Mouse (Mus musculus): ENCODE data around the gene Slc25a18. TPM values are rescaled to one million over a fixed set of nuclear protein-coding genes. Genes with fewer than 3 reads are reported as not detected.

Gene Slc25a18
- polyA plus RNA-seq, 1 experiment from 2014 or later: 0.56 TPM

- H3K36me3 ChIP-seq (ENCODE audit: insufficient read depth, low read length): peaks cover 24% of the 10 kb centered on the region; the same call in 1 of the 2 replicates
- no peak overlapping the region for H3K4me3 ChIP-seq (ENCODE audit: low read depth, low read length)
- no peak overlapping the region for H3K4me2 ChIP-seq (replicated peaks; ENCODE audit: low read depth, low read length)
- H3K9me3 ChIP-seq (ENCODE audit: low read length): no peaks in the 10 kb centered on the region
- no peak overlapping the region for H3K27ac ChIP-seq (ENCODE audit: low read length)
- 62% methylated on average over 5 of the region's 5 CpGs for WGBS
- TF ChIP-seq CTCF (IDR thresholded peaks at IDR 0.05) (no peak), EP300 (IDR thresholded peaks at IDR 0.05) (no peak)
- no peak overlapping the region for H3K9ac ChIP-seq (replicated peaks; ENCODE audit: low read depth)
- H3K27me3 ChIP-seq (replicated peaks; ENCODE audit: insufficient read depth, low read length): no peaks in the 10 kb centered on the region
- DNase-seq (ENCODE audit: low spot score) (no peak), ATAC-seq (no peak)
- H3K4me1 ChIP-seq (ENCODE audit: insufficient read depth, low read depth, low read length): no peaks in the 10 kb centered on the region
Measured at GRCm38 (mm10) chr6:120790717-120791116, 17.3 kb downstream of the Slc25a18 start.

- H3K27ac ChIP-seq (ENCODE audit: low read length): no peak overlapping the region
- peak; percentile 44 for TF ChIP-seq CTCF (IDR thresholded peaks at IDR 0.05)
- no peak for TF ChIP-seq EP300 (IDR thresholded peaks at IDR 0.05)
- H3K9me3 ChIP-seq (ENCODE audit: low read length): no peaks in the 10 kb centered on the region
- no peaks in the 10 kb centered on the region for H3K27me3 ChIP-seq (replicated peaks; ENCODE audit: insufficient read depth, low read length)
- no peaks in the 10 kb centered on the region for H3K4me1 ChIP-seq (ENCODE audit: insufficient read depth, low read depth, low read length)
- 80% methylated on average over 8 of the region's 8 CpGs for WGBS
- no peak overlapping the region for H3K4me3 ChIP-seq (ENCODE audit: low read depth, low read length)
- DNase-seq (ENCODE audit: low spot score) (no peak), ATAC-seq (no peak)
- no peak overlapping the region for H3K9ac ChIP-seq (replicated peaks; ENCODE audit: low read depth)
- peaks cover 32% of the 10 kb centered on the region for H3K36me3 ChIP-seq (ENCODE audit: insufficient read depth, low read length)
- H3K4me2 ChIP-seq (replicated peaks; ENCODE audit: low read depth, low read length): no peak overlapping the region
Measured at GRCm38 (mm10) chr6:120792947-120793346, 19.6 kb downstream of the Slc25a18 start.

- no peak overlapping the region for H3K9ac ChIP-seq (replicated peaks; ENCODE audit: low read depth)
- WGBS: 80% methylated on average over 5 of the region's 5 CpGs
- ATAC-seq (no peak), DNase-seq (ENCODE audit: low spot score) (no peak)
- H3K9me3 ChIP-seq (ENCODE audit: low read length): no peaks in the 10 kb centered on the region
- no peak overlapping the region for H3K4me2 ChIP-seq (replicated peaks; ENCODE audit: low read depth, low read length)
- no peaks in the 10 kb centered on the region for H3K4me1 ChIP-seq (ENCODE audit: insufficient read depth, low read depth, low read length)
- TF ChIP-seq CTCF (IDR thresholded peaks at IDR 0.05): no peak
- TF ChIP-seq EP300 (IDR thresholded peaks at IDR 0.05): no peak
- peaks cover 53% of the 10 kb centered on the region for H3K36me3 ChIP-seq (ENCODE audit: insufficient read depth, low read length)
- no peaks in the 10 kb centered on the region for H3K27me3 ChIP-seq (replicated peaks; ENCODE audit: insufficient read depth, low read length)
- H3K4me3 ChIP-seq (ENCODE audit: low read depth, low read length): no peak overlapping the region
- no peak overlapping the region for H3K27ac ChIP-seq (ENCODE audit: low read length)
Measured at GRCm38 (mm10) chr6:120795422-120796086, 22.2 kb downstream of the Slc25a18 start.

DNA sequence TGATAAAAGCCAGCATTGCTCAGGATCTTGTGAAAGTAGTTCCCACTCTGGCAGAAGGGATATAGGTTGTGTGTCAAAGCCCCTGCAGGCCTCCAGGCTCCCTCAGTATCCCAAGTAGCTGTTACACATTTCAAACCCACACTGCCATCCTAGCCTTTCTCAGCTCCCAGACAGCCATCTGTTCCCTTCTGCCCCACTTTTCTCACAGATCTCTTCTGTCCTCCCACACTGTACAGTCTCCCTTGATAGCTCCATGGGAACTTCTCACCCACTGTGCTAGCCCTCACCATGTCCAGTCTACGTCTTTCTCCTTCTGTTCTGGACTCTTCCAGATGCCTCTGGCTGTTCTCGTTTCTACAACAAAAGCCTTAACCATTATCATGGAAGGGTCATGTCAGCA, 22.7 kb downstream of the Slc25a18 start:
- Histone ChIP-seq H3K27ac (ENCODE audit: low read length) (no peak overlapping the region), H3K36me3 (ENCODE audit: insufficient read depth, low read length) (peaks cover 53% of the 10 kb centered on the region), H3K9ac (replicated peaks; ENCODE audit: low read depth) (no peak overlapping the region), H3K9me3 (ENCODE audit: low read length) (no peaks in the 10 kb centered on the region), H3K4me1 (ENCODE audit: insufficient read depth, low read depth, low read length) (no peaks in the 10 kb centered on the region), H3K4me3 (ENCODE audit: low read depth, low read length) (no peak overlapping the region), H3K27me3 (replicated peaks; ENCODE audit: insufficient read depth, low read length) (no peaks in the 10 kb centered on the region), H3K4me2 (replicated peaks; ENCODE audit: low read depth, low read length) (no peak overlapping the region)
- ATAC-seq (no peak), DNase-seq (ENCODE audit: low spot score) (no peak)
- WGBS: 92% methylated on average over 2 of the region's 2 CpGs
- no peak for TF ChIP-seq EP300 (IDR thresholded peaks at IDR 0.05)
- no peak for TF ChIP-seq CTCF (IDR thresholded peaks at IDR 0.05)

- Histone ChIP-seq H3K36me3 (ENCODE audit: insufficient read depth, low read length) (peaks cover 60% of the 10 kb centered on the region), H3K27ac (ENCODE audit: low read length) (no peak overlapping the region)
- 87% methylated on average over 7 of the region's 7 CpGs for WGBS
Measured at GRCm38 (mm10) chr6:120798019-120798418, 24.6 kb downstream of the Slc25a18 start.

DNA sequence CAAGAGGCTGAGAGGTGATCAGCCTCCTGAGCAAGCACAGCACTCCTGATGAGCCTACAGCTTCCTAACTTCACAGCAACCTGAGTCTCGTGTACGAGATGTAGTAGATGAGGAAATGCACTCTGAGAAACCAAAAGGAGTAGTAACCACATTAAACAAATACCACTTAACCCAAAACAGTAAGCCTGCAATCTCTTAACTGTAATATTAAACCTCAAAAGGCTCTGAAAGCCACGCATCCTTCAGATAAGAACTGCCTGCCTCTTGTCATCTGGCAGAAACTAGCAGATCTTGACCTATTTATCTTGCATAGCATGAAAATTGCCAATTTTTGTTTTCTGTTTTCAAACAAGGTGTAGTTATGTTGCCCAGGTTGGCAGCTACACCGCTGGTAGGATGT, 25.5 kb downstream of the Slc25a18 start:
- ATAC-seq: no peak
- H3K4me1 ChIP-seq (ENCODE audit: insufficient read depth, low read depth, low read length): no peaks in the 10 kb centered on the region
- H3K4me2 ChIP-seq (replicated peaks; ENCODE audit: low read depth, low read length): no peak overlapping the region
- peaks cover 60% of the 10 kb centered on the region for H3K36me3 ChIP-seq (ENCODE audit: insufficient read depth, low read length)
- H3K9me3 ChIP-seq (ENCODE audit: low read length): no peaks in the 10 kb centered on the region
- no peak overlapping the region for H3K4me3 ChIP-seq (ENCODE audit: low read depth, low read length)
- H3K9ac ChIP-seq (replicated peaks; ENCODE audit: low read depth): no peak overlapping the region
- no peak for DNase-seq (ENCODE audit: low spot score)
- H3K27me3 ChIP-seq (replicated peaks; ENCODE audit: insufficient read depth, low read length): no peaks in the 10 kb centered on the region
- no peak overlapping the region for H3K27ac ChIP-seq (ENCODE audit: low read length)
- 82% methylated on average over 4 of the region's 4 CpGs for WGBS
- no peak for TF ChIP-seq CTCF (IDR thresholded peaks at IDR 0.05)
- TF ChIP-seq EP300 (IDR thresholded peaks at IDR 0.05): no peak

More at GRCm38 (mm10) chr6:120798019-120798418, 24.6 kb downstream of the Slc25a18 start:
- H3K4me3 ChIP-seq (ENCODE audit: low read depth, low read length): no peak overlapping the region
- H3K4me2 ChIP-seq (replicated peaks; ENCODE audit: low read depth, low read length): no peak overlapping the region
- no peak for TF ChIP-seq EP300 (IDR thresholded peaks at IDR 0.05)
- no peak for TF ChIP-seq CTCF (IDR thresholded peaks at IDR 0.05)
- ATAC-seq: peak; percentile 33
- no peaks in the 10 kb centered on the region for H3K9me3 ChIP-seq (ENCODE audit: low read length)
- H3K27me3 ChIP-seq (replicated peaks; ENCODE audit: insufficient read depth, low read length): no peaks in the 10 kb centered on the region
- DNase-seq (ENCODE audit: low spot score): peak; percentile 36
- H3K4me1 ChIP-seq (ENCODE audit: insufficient read depth, low read depth, low read length): no peaks in the 10 kb centered on the region
- no peak overlapping the region for H3K9ac ChIP-seq (replicated peaks; ENCODE audit: low read depth)
